Mouse (Mus musculus) spleen, embryonic (tissue): Measurements from ENCODE around the gene Spire2.

Source experiments
- CTCF ChIA-PET: fragments of 350-600 bp; sonication (Branson Sonifier 250); formaldehyde crosslinking; loops from one replicate; lab custom pipeline; 2022; lab: Charles Lee

Spire2 gene

GRCm38 (mm10) chr8:123333091-123333587 lies 626 bp downstream of the Spire2 start:
- CTCF ChIA-PET = no interaction called here

GRCm38 (mm10) chr8:123333864-123334263 lies 1.4 kb downstream of the Spire2 start:
- CTCF ChIA-PET = no interaction called here

GRCm38 (mm10) chr8:123334467-123334866 lies 2.0 kb downstream of the Spire2 start:
- CTCF ChIA-PET = no interaction called here

- CTCF ChIA-PET = no interaction called here
Observed at GRCm38 (mm10) chr8:123337475-123337874, 5.0 kb downstream of the Spire2 start.

- CTCF ChIA-PET = no interaction called here
Observed at GRCm38 (mm10) chr8:123340071-123340470, 7.6 kb downstream of the Spire2 start.

- CTCF ChIA-PET = no interaction called here
Observed at GRCm38 (mm10) chr8:123341040-123342015, 8.8 kb downstream of the Spire2 start.

- CTCF ChIA-PET = no interaction called here
Observed at GRCm38 (mm10) chr8:123342253-123342652, 9.7 kb downstream of the Spire2 start.

GRCm38 (mm10) chr8:123342911-123343310 lies 10.4 kb downstream of the Spire2 start:
- CTCF ChIA-PET = no interaction called here

GRCm38 (mm10) chr8:123343422-123343821 lies 10.9 kb downstream of the Spire2 start:
- CTCF ChIA-PET = interaction anchor here (0.6 kb wide), 1 partner anchor 1993 kb away, joined by 7 read pairs; no protein-coding TSS in a partner anchor

- CTCF ChIA-PET = interaction anchor here (0.6 kb wide), 1 partner anchor 970 kb away, joined by 5 read pairs; no protein-coding TSS in a partner anchor
Observed at GRCm38 (mm10) chr8:123345135-123345534, 12.6 kb downstream of the Spire2 start.

- CTCF ChIA-PET = no interaction called here
Observed at GRCm38 (mm10) chr8:123345856-123346255, 13.3 kb downstream of the Spire2 start.

GRCm38 (mm10) chr8:123347293-123347692 lies 14.8 kb downstream of the Spire2 start:
- CTCF ChIA-PET = no interaction called here

- CTCF ChIA-PET = no interaction called here
Observed at GRCm38 (mm10) chr8:123348237-123348843, 15.8 kb downstream of the Spire2 start.

GRCm38 (mm10) chr8:123349073-123349472 lies 16.6 kb downstream of the Spire2 start:
- CTCF ChIA-PET = no interaction called here

- CTCF ChIA-PET = no interaction called here
Observed at GRCm38 (mm10) chr8:123352118-123352517, 19.6 kb downstream of the Spire2 start.

- CTCF ChIA-PET = no interaction called here
Observed at GRCm38 (mm10) chr8:123352786-123353185, 20.3 kb downstream of the Spire2 start.

GRCm38 (mm10) chr8:123353216-123353615 lies 20.7 kb downstream of the Spire2 start:
- CTCF ChIA-PET = no interaction called here

- CTCF ChIA-PET = interaction anchor here (0.6 to 1.0 kb wide), 2 partner anchors 23 to 42 kb away, joined by 4 read pairs; no protein-coding TSS in a partner anchor
Observed at GRCm38 (mm10) chr8:123361082-123361739, 28.7 kb downstream of the Spire2 start.

GRCm38 (mm10) chr8:123373403-123374238 lies 41.1 kb downstream of the Spire2 start, which contains the start of gene Tcf25:
Gene Tcf25 (plus strand): TSS chr8:123373753.
- CTCF ChIA-PET = interaction anchor here (0.5 kb wide), 1 partner anchor 656 kb away, joined by 3 read pairs; no protein-coding TSS in a partner anchor

GRCm38 (mm10) chr8:123374239-123374578 lies 41.7 kb downstream of the Spire2 start:
- CTCF ChIA-PET = no interaction called here

- CTCF ChIA-PET = no interaction called here
Observed at GRCm38 (mm10) chr8:123375701-123376100, 43.2 kb downstream of the Spire2 start.
